Mouse (Mus musculus): ENCODE measurements at regions not wholly inside any gene's neighbourhood (a gene's known extent, or its start where the extent isn't known, plus 50 kb on each side); places are given as distances from the start of the nearest gene placed in this dataset.
"Not testable (repeated sequence)": the region's sequence is repeated elsewhere in the genome, so short reads cannot be mapped to it uniquely, and the experiment has no call there.

DNA sequence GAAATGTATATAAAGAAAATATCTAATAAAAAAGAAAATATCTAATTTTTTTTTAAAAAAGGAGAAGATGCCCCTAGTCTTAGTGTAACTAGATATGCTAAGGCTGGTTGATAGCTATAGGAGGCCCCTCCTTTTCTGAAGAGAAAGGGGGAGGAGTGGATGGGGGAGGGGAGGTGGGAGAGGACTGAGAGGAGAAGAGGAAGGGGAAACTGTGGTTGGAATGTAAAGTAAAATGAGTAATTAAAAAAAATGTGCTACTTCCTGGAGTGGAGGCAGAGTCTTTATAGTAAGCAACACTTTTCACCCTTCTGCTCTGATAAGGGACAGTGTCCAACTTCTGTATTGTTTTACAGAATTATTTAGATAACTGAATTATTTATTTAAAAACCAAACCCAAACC is 513.6 kb upstream of the Fam160b2 start:
- DNase-seq (ENCODE audit: low spot score in 2 of 2) = no peak

DNA sequence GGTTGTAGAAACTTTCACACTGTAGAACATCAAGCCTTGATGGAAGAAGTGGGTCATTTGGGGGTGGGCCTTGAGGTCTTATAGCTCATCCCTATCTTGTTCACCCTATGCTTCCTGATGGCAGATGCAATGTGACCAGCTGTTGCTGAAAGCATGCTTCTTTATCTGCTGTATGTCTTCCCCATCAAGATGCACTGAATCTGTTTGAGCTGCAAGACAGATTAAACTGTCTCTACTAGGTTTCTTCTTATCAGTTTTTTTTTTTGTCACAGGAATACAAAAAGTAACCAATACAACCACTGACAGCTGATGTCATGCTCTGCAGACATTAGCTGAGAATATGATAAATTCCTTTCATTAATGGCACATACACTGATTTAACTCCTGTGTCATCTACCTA is 505.0 kb upstream of the Fam160b2 start:
- no peak for DNase-seq (ENCODE audit: low spot score in 2 of 2)

DNA sequence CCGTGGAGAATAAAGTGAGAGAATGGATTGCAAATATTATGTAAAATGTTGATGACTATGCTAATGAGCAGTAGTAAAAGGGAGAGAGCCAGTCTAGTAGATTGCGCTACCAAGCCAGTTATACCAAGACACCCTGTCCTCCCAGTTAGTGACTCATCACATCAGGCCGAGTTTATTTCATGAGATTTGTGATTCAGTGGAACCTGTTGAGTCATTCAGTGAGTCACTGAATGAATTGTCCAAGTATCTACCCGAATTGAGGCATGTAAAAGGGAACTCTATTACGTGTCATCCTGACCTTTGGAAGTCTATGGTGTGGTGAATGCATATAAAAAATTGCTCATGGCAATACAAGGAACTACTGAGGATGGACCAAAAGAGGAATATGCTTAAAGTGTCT is 504.3 kb upstream of the Fam160b2 start:
- peak; percentile 4 for DNase-seq (ENCODE audit: low spot score in 2 of 2)

DNA sequence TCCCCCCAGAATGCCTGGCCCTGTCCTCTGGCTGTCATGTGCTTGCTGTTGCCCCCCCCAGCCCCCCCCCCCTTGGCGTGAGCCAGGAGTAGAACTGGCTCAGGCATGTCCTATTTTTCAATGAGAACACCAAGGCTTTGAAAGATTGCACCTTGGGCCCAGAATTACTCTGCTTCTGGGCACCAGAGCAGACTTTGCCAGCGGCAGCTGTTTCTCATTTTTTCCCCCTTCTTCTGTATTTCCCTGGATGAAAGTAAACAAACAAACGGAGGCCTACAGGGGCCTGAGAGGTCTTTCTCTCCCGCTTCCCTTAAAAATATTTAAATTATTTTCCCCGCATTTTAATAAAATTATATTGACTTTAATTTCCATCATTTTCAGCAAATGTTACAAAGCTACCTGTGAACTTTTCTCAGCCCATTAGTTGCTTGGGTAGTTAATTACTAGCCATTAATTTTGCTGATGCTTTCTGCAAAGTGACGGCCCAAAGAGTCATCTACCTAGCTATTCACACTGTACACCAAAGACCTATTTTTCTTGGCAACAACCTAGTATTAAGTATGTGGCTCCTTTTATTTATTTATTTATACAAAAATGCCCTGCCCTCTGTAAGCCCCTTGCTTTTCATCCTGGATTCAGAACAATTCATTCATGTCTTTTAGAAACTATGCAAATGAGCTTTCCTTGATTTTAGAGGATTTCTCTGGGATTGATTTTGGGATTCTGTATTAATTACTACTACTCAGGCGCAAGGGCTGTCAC is 496.2 kb upstream of the Fam160b2 start:
- no peak for DNase-seq (ENCODE audit: low spot score in 2 of 2)

DNA sequence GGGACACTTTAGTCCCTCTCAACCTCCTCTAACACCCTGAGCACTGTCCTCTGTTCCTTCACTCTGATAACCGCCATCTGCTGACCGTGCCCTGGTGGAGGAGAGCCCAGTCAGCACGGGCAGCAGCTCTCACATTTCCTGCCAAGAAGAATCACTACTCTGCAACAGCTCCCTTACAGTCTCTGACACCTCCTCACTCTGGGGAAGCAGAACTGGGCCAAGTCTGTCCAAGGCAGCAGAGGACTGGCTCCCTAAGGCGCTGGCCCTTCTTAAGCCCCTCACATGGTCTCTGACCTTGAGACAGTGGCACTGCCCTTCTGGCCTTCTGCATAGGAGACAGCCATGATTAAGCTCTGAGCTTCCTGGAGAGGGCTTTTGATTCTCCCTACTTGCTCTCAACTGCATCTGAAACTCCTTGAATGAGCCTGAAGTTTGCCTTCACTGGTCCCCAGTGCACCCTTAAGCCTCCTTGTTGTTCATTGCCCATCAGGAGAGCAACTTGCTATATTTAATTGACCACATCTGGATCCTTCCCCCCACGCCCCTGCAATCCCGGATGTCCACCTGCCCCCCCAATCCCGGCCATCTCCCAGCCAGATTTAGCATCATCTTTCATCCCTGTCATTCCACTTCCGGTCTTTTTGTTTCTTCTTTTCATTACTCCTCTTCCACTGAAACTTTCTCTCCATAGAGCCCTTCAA is 493.1 kb upstream of the Fam160b2 start:
- DNase-seq (ENCODE audit: low spot score in 2 of 2) = peak; percentile 6 to 29

DNA sequence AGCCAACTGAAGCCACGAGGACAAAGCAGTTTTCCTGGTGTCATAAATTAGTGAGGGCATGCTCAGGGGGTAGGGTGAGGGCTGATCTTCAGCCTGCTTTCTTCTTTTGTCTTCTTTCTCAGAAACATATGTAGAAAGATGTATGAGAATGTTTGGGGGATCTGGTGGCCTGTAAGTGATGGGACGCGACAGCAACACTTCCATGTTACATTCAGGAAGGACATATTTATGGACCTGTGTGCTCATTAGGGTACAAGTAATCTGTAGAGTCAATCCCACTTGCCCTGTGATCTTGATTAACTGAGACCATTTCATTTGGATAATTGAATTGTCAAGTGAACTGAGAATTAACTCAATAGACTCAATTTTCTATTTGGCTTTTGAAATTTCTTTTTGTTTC is 486.1 kb upstream of the Fam160b2 start:
- no peak for DNase-seq (ENCODE audit: low spot score in 2 of 2)

- DNase-seq (ENCODE audit: low spot score in 2 of 2) = no peak
Observed at GRCm38 (mm10) chr14:71082327-71082726, 482.7 kb upstream of the Fam160b2 start.

DNA sequence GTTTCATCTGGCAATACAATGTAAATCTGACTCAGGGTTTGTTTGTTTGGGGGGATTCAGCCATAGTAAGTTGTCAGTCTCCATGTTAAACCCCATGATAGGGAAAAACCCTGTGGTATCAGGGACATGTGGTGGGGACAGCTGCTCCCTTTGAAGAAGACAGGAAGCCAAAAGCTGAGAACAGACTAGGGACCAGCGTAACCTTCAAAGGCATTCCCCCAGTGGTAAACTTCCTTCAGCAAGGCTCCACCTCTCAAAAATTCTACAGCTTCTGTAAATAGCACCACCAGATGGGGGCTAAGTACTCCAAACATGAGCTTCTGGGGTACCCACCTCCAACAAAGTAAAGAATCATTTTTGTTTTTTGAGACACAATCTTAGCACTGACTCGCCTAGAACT is 476.0 kb upstream of the Fam160b2 start:
- no peak for DNase-seq (ENCODE audit: low spot score in 2 of 2)

GRCm38 (mm10) chr14:71074019-71074418 is 474.4 kb upstream of the Fam160b2 start:
- no peak for DNase-seq (ENCODE audit: low spot score in 2 of 2)

- no peak for DNase-seq (ENCODE audit: low spot score in 2 of 2)
Observed at GRCm38 (mm10) chr14:71065669-71066068, 466.0 kb upstream of the Fam160b2 start.

- DNase-seq (ENCODE audit: low spot score in 2 of 2) = no peak
Observed at GRCm38 (mm10) chr14:71056601-71057000, 457.0 kb upstream of the Fam160b2 start.

- no peak for DNase-seq (ENCODE audit: low spot score in 2 of 2)
Observed at GRCm38 (mm10) chr14:71055480-71055879, 455.8 kb upstream of the Fam160b2 start.

DNA sequence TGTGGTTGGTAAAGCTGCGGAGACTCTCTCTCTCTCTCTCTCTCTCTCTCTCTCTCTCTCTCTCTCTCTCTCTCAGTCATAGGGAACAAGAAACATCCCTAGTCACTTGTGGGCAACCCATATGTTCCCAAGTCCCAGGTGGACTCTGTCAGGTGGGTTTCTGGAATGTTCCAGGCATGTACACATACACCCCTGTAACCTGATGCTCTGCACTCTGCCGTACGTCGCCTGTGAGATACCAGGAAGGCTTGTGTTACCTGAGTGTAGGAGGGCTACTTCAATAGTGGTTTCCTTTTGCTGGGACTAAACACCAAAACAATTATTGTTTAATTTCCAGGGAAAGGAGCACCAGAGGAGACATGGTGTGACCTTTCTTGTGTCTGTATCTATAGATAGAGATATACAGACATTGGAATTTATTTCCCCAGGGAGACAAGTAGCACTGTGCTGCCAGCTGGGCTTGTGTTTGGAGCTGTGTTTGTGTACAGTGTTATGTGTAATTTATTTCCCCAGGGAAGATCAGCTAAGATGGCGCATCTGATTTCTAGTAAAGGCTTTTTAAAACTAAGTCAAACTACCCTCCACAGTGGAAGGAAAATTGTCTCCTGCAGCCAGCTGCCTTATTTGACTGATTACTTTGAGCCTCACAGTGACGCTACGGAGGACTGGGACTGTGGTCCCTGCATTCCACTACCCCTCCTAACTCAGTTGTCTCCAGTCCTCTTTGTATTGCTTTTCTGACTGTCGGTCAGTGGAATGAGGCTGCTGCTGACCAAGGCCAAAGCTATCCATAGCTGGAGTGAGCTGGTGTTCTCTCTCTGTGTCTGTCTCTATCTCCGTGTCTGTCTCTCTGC is 454.4 kb upstream of the Fam160b2 start:
- DNase-seq (ENCODE audit: low spot score in 2 of 2) = no peak

- no peak for DNase-seq (ENCODE audit: low spot score in 2 of 2)
Observed at GRCm38 (mm10) chr14:71047096-71047495, 447.5 kb upstream of the Fam160b2 start.

DNA sequence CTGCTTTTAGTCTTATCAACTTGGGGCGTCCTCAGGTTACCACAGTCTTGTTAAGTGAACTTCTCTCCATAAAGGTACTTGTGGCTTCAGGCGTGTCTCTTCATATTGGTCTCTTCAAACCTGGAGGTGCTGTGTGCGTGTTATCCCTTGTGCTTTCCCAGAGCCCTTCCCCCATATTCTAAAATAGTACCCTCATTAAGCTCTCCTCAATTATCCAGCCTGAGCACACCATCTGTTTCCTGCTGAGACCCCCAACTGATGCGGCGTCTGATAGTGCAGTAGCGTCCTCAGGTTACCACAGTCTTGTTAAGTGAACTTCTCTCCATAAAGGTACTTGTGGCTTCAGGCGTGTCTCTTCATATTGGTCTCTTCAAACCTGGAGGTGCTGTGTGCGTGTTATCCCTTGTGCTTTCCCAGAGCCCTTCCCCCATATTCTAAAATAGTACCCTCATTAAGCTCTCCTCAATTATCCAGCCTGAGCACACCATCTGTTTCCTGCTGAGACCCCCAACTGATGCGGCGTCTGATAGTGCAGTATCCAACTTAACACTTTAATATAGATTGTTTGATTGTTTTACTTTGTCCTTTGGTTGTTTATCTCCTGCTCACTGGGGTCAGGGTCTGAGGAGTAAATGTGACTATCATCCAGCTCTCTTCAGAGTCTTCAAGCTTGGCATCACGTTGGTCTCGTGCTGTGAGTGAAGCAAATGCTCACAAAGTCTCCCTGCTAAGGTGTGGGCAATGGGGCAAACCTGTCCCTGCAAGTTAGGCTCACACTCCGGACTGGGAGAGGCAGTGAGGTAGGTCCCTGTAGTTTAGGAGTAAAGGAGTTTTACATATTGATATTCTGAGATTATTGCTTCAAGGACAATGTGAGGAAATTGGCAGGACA is 444.5 kb upstream of the Fam160b2 start:
- not testable (repeated sequence) for DNase-seq (ENCODE audit: low spot score in 2 of 2)

GRCm38 (mm10) chr14:71036620-71037019 is 437.0 kb upstream of the Fam160b2 start:
- DNase-seq (ENCODE audit: low spot score in 2 of 2) = no peak

- DNase-seq (ENCODE audit: low spot score in 2 of 2) = no peak
Observed at GRCm38 (mm10) chr14:71033586-71033985, 434.0 kb upstream of the Fam160b2 start.

- no peak for DNase-seq (ENCODE audit: low spot score in 2 of 2)
Observed at GRCm38 (mm10) chr14:71030164-71030880, 430.7 kb upstream of the Fam160b2 start.
